Mouse (Mus musculus): ENCODE measurements around the gene Rpl18. TPM values are rescaled to one million over a fixed set of nuclear protein-coding genes. Genes with fewer than 3 reads are reported as not detected.

Gene Rpl18
- total and polyA plus RNA-seq, 2 experiments from 2014 or later: 535 to 1,175 TPM

GRCm38 (mm10) chr7:45721642-45722347 lies 6.5 kb downstream of the Rpl18 start:
- ATAC-seq: no peak
- no peak overlapping the region for H3K4me2 ChIP-seq (ENCODE audit: low read depth, low read length)
- TF ChIP-seq CTCF (IDR thresholded peaks at IDR 0.05; ENCODE audit: low read depth): no peak
- H3K9ac ChIP-seq (replicated peaks; ENCODE audit: low read length): no peak overlapping the region
- no peaks in the 10 kb centered on the region for H3K27me3 ChIP-seq (ENCODE audit: insufficient read depth, low read length)
- no peak overlapping the region for H3K27ac ChIP-seq
- H3K4me1 ChIP-seq (ENCODE audit: insufficient read depth, low read length): peaks cover 14% of the 10 kb centered on the region
- H3K4me3 ChIP-seq (ENCODE audit: low read length): no peak overlapping the region
- no peak for DNase-seq (ENCODE audit: low spot score)
- peaks cover 28% of the 10 kb centered on the region for H3K36me3 ChIP-seq (ENCODE audit: insufficient read depth, low read length)
- no peaks in the 10 kb centered on the region for H3K9me3 ChIP-seq (ENCODE audit: low read length)
- 50% methylated on average over 13 of the region's 13 CpGs for WGBS

GRCm38 (mm10) chr7:45722348-45722713 lies 7.1 kb downstream of the Rpl18 start:
- H3K9me3 ChIP-seq (ENCODE audit: low read length): no peaks in the 10 kb centered on the region
- 74% methylated on average over 13 of the region's 13 CpGs for WGBS
- peaks cover 28% of the 10 kb centered on the region for H3K36me3 ChIP-seq (ENCODE audit: insufficient read depth, low read length)
- no peak overlapping the region for H3K27ac ChIP-seq
- H3K4me3 ChIP-seq (ENCODE audit: low read length): no peak overlapping the region
- ATAC-seq (no peak), DNase-seq (ENCODE audit: low spot score) (no peak)
- TF ChIP-seq CTCF (IDR thresholded peaks at IDR 0.05; ENCODE audit: low read depth): no peak
- H3K9ac ChIP-seq (replicated peaks; ENCODE audit: low read length): no peak overlapping the region
- H3K4me1 ChIP-seq (ENCODE audit: insufficient read depth, low read length): 0 out of 2 replicates have a peak, but pooled peaks cover 10% of the 10 kb centered on the region
- no peaks in the 10 kb centered on the region for H3K27me3 ChIP-seq (ENCODE audit: insufficient read depth, low read length)
- no peak overlapping the region for H3K4me2 ChIP-seq (ENCODE audit: low read depth, low read length)

DNA sequence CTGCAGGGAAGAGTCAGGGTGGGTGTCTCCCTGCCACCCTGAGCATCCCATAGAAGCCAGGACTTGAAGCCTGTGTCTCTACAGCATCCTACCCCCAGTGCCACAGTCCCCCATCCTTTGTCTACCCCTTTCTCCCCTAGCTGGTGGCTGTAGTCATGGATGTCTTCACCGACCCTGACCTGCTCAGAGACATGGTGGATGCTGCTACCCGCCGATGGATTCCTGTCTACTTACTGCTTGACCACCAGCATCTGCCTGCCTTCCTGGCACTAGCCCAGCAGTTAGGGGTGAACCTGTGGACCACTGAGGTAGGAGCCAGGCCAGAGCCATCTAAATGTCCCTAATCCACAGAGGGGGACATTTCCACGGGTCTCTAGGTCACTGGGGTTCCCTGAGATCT lies 8.0 kb downstream of the Rpl18 start:
- Histone ChIP-seq H3K36me3 (ENCODE audit: insufficient read depth, low read length) (peaks cover 28% of the 10 kb centered on the region), H3K4me2 (ENCODE audit: low read depth, low read length) (no peak overlapping the region), H3K4me3 (ENCODE audit: low read length) (no peak overlapping the region), H3K27ac (no peak overlapping the region), H3K9ac (replicated peaks; ENCODE audit: low read length) (no peak overlapping the region), H3K27me3 (ENCODE audit: insufficient read depth, low read length) (no peaks in the 10 kb centered on the region), H3K9me3 (ENCODE audit: low read length) (no peaks in the 10 kb centered on the region), H3K4me1 (ENCODE audit: insufficient read depth, low read length) (0 out of 2 replicates have a peak, but pooled peaks cover 10% of the 10 kb centered on the region)
- DNase-seq (ENCODE audit: low spot score): no peak
- 86% methylated on average over 4 of the region's 4 CpGs for WGBS
- TF ChIP-seq CTCF (IDR thresholded peaks at IDR 0.05; ENCODE audit: low read depth): no peak
- ATAC-seq: no peak

GRCm38 (mm10) chr7:45723781-45724180 lies 8.5 kb downstream of the Rpl18 start:
- Histone ChIP-seq H3K9me3 (ENCODE audit: low read length) (no peaks in the 10 kb centered on the region), H3K36me3 (ENCODE audit: insufficient read depth, low read length) (peaks cover 28% of the 10 kb centered on the region), H3K4me3 (ENCODE audit: low read length) (no peak overlapping the region), H3K27me3 (ENCODE audit: insufficient read depth, low read length) (no peaks in the 10 kb centered on the region), H3K27ac (no peak overlapping the region), H3K9ac (replicated peaks; ENCODE audit: low read length) (no peak overlapping the region), H3K4me1 (ENCODE audit: insufficient read depth, low read length) (0 out of 2 replicates have a peak, but pooled peaks cover 9% of the 10 kb centered on the region), H3K4me2 (ENCODE audit: low read depth, low read length) (no peak overlapping the region)
- ATAC-seq (no peak), DNase-seq (ENCODE audit: low spot score) (no peak)
- TF ChIP-seq CTCF (IDR thresholded peaks at IDR 0.05; ENCODE audit: low read depth): no peak
- 92% methylated on average over 14 of the region's 14 CpGs for WGBS

GRCm38 (mm10) chr7:45725151-45725550 lies 9.9 kb downstream of the Rpl18 start:
- ATAC-seq: no peak

DNA sequence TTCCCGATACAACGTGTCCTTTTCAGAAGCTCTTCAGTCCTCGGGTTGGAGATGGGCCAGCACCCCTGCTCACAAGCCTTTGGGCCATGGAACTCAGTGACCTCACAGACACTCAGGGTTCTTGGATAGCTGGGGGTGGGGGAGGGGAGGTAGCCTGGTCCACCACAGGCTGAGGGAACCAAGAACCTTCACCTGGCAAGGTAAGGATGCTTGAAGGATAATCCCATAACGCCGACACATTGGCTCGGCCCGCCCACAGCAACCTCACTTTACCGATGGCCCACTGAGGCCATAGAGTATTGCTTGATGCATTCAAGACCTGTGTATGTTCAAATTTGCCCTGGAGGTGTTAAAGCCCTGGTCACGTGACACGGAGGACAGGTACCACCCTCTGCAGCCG lies 10.5 kb downstream of the Rpl18 start, which contains the start of gene Spaca4:
TSS of gene Spaca4 (minus strand) at position 101 of the 400 bp plus-strand sequence.
- H3K4me3 ChIP-seq (ENCODE audit: low read length): no peak within 1 kb of the TSS
- H3K36me3 ChIP-seq (ENCODE audit: insufficient read depth, low read length): peaks cover 17% of the 10 kb centered on the region; the same call in 1 of the 2 replicates

More at GRCm38 (mm10) chr7:45725151-45725550, 9.9 kb downstream of the Rpl18 start:
- Histone ChIP-seq H3K27ac (no peak overlapping the region), H3K9ac (replicated peaks; ENCODE audit: low read length) (no peak overlapping the region), H3K9me3 (ENCODE audit: low read length) (no peaks in the 10 kb centered on the region), H3K4me3 (ENCODE audit: low read length) (no peak overlapping the region), H3K4me2 (ENCODE audit: low read depth, low read length) (no peak overlapping the region), H3K36me3 (ENCODE audit: insufficient read depth, low read length) (peaks cover 22% of the 10 kb centered on the region), H3K4me1 (ENCODE audit: insufficient read depth, low read length) (no peaks in the 10 kb centered on the region), H3K27me3 (ENCODE audit: insufficient read depth, low read length) (no peaks in the 10 kb centered on the region)
- no peak for DNase-seq (ENCODE audit: low spot score)
- no peak for TF ChIP-seq CTCF (IDR thresholded peaks at IDR 0.05; ENCODE audit: low read depth)
- 91% methylated on average over 9 of the region's 9 CpGs for WGBS

GRCm38 (mm10) chr7:45726419-45726818 lies 11.2 kb downstream of the Rpl18 start:
- no peak for TF ChIP-seq CTCF (IDR thresholded peaks at IDR 0.05; ENCODE audit: low read depth)
- Histone ChIP-seq H3K9me3 (ENCODE audit: low read length) (no peaks in the 10 kb centered on the region), H3K4me2 (ENCODE audit: low read depth, low read length) (no peak overlapping the region), H3K27me3 (ENCODE audit: insufficient read depth, low read length) (no peaks in the 10 kb centered on the region), H3K4me3 (ENCODE audit: low read length) (no peak overlapping the region), H3K27ac (no peak overlapping the region), H3K36me3 (ENCODE audit: insufficient read depth, low read length) (peaks cover 10% of the 10 kb centered on the region; the same call in 1 of the 2 replicates), H3K4me1 (ENCODE audit: insufficient read depth, low read length) (no peaks in the 10 kb centered on the region), H3K9ac (replicated peaks; ENCODE audit: low read length) (no peak overlapping the region)
- WGBS: 92% methylated on average over 10 of the region's 10 CpGs
- ATAC-seq: no peak
- no peak for DNase-seq (ENCODE audit: low spot score)

More for the DNA sequence above, 10.5 kb downstream of the Rpl18 start, which contains the start of gene Spaca4:
- 94% methylated on average over 11 of the region's 11 CpGs for WGBS
- no peak for TF ChIP-seq CTCF (IDR thresholded peaks at IDR 0.05; ENCODE audit: low read depth)
- ATAC-seq: no peak
- no peak within 1 kb of the TSS for H3K27ac ChIP-seq
- H3K9me3 ChIP-seq (ENCODE audit: low read length): no peaks in the 10 kb centered on the region
- no peaks in the 10 kb centered on the region for H3K4me1 ChIP-seq (ENCODE audit: insufficient read depth, low read length)
- no peaks in the 10 kb centered on the region for H3K27me3 ChIP-seq (ENCODE audit: insufficient read depth, low read length)
- H3K4me2 ChIP-seq (ENCODE audit: low read depth, low read length): no peak within 1 kb of the TSS
- DNase-seq (ENCODE audit: low spot score): no peak
- no peak within 1 kb of the TSS for H3K9ac ChIP-seq (replicated peaks; ENCODE audit: low read length)
